Mouse (Mus musculus) midbrain, embryonic 16.5 days (tissue): Measurements from ENCODE around the gene Sdf4. TPM values are rescaled to one million over a fixed set of nuclear protein-coding genes. Genes with fewer than 3 reads are reported as not detected.

Source experiments
- ATAC-seq: fragments of 200-750 bp; cut with Nextera tagmentation; 2 replicates; pipeline ENCODE4 v1.8.0; 2017; ENCODE audit warnings: moderate TSS enrichment
- H3K27ac ChIP-seq: fragments of 300-500 bp; sonication (generic); 2 replicates; pipeline ENCODE4 v1.5.1; 2014; ENCODE audit warnings: mild to moderate bottlenecking, low read length, mixed read lengths
- H3K27me3 ChIP-seq: fragments of 300-500 bp; sonication (generic); 2 replicates; pipeline ENCODE4 v1.6.1; 2014; ENCODE audit warnings: low read depth, low read length, mixed read lengths; ENCODE audit not compliant: control insufficient read depth, insufficient read depth
- H3K36me3 ChIP-seq: fragments of 300-500 bp; sonication (generic); 2 replicates; pipeline ENCODE4 v1.6.1; 2014; ENCODE audit warnings: mild to moderate bottlenecking, low read length, moderate library complexity, mixed read lengths; ENCODE audit not compliant: control insufficient read depth, insufficient read depth
- H3K4me1 ChIP-seq: fragments of 300-500 bp; sonication (generic); 2 replicates; pipeline ENCODE4 v1.6.1; 2014; ENCODE audit warnings: mild to moderate bottlenecking, low read length, mixed read lengths; ENCODE audit not compliant: control insufficient read depth, insufficient read depth
- H3K4me2 ChIP-seq: fragments of 300-500 bp; sonication (generic); 2 replicates; pipeline ENCODE4 v1.6.1; 2014; ENCODE audit warnings: mild to moderate bottlenecking, low read length, mixed read lengths
- H3K4me3 ChIP-seq: fragments of 300-500 bp; sonication (generic); 2 replicates; pipeline ENCODE4 v1.5.1; 2014; ENCODE audit warnings: low read depth, mild to moderate bottlenecking, low read length, moderate library complexity, mixed read lengths
- H3K9ac ChIP-seq: fragments of 300-500 bp; sonication (generic); 2 replicates; pipeline ENCODE4 v1.6.1; 2014; ENCODE audit warnings: low read depth, low read length, mixed read lengths
- H3K9me3 ChIP-seq: fragments of 300-500 bp; sonication (generic); replicated peaks from 2 replicates; pipeline ENCODE4 v1.6.1; 2014; ENCODE audit warnings: mild to moderate bottlenecking, low read length, mixed read lengths; ENCODE audit not compliant: control insufficient read depth, poor library complexity, severe bottlenecking
- WGBS: fragments of 180-500 bp; shearing (Covaris S2); extraction: QIAGEN DNeasy Blood & Tissue Kit; methylation state at CpG from one replicate; pipeline ENCODE4 v1.1.7; 2014; 5-methylcytosine and 5-hydroxymethylcytosine counted together
- polyA plus RNA-seq: library from polyadenylated mRNA; unstranded; fragments of >200 nt; fragmentation: Nextera tagmentation; extraction: Ambion mirVana; gene quantifications from 2 replicates; pipeline ENCODE4 v1.2.1, GENCODE M21; 2015

The Sdf4 gene
- polyA plus RNA-seq, 1 experiment from 2014 or later: 114 TPM

DNA sequence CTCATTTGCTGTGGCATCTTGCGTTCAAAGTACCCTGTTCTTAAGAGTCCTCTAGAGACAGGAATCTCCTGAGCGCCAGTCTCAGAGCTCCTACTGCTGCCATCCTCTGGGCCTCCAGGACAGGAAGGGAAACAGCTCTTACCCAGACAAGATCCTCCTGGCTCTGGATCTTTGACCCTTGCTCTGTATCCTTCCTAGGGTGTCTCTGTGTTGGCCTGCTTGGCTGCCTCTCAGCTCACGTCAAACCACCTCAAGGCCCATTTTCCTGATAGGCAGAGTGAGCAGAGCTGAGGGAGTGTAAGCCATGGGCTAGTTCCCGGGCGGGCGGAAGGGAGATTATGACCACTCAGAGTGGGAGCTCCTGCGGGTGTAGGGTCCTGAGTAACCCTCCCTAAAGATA is 29.6 kb upstream of the Sdf4 start:
- Histone ChIP-seq H3K9ac (no peak overlapping the region), H3K9me3 (no peaks in the 10 kb centered on the region), H3K4me3 (no peak overlapping the region), H3K4me2 (no peak overlapping the region; the same call in 1 of the 2 replicates), H3K27me3 (no peaks in the 10 kb centered on the region), H3K27ac (no peak overlapping the region), H3K36me3 (peaks cover 8% of the 10 kb centered on the region), H3K4me1 (peaks cover 7% of the 10 kb centered on the region; the same call in 1 of the 2 replicates)
- WGBS: 43% methylated on average over 7 of the region's 7 CpGs
- no peak for ATAC-seq

DNA sequence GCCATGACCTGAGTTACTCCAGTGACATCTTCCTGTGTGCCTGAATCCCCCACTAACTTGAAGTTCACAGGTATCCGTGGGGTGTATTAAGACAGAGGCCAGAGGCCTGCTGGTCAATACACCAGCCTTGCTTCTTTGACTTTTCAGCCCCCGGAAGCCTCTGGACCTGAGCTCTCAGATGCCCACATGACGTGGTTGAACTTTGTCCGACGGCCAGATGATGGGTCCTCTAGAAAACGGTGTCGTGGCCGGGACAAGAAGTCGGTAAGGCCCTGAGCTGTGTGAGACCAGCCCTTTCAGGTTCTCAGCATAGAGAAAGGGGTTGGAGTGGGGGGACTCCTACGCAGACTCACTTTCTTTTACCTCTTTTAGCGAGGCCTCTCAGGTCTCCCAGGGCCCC is 28.3 kb upstream of the Sdf4 start:
- Histone ChIP-seq H3K36me3 (peaks cover 3% of the 10 kb centered on the region; the same call in 1 of the 2 replicates), H3K4me3 (no peak overlapping the region), H3K4me1 (peaks cover 7% of the 10 kb centered on the region; the same call in 1 of the 2 replicates), H3K9ac (no peak overlapping the region), H3K27ac (no peak overlapping the region), H3K4me2 (no peak overlapping the region), H3K9me3 (no peaks in the 10 kb centered on the region), H3K27me3 (no peaks in the 10 kb centered on the region)
- WGBS: 93% methylated on average over 11 of the region's 11 CpGs
- no peak for ATAC-seq

DNA sequence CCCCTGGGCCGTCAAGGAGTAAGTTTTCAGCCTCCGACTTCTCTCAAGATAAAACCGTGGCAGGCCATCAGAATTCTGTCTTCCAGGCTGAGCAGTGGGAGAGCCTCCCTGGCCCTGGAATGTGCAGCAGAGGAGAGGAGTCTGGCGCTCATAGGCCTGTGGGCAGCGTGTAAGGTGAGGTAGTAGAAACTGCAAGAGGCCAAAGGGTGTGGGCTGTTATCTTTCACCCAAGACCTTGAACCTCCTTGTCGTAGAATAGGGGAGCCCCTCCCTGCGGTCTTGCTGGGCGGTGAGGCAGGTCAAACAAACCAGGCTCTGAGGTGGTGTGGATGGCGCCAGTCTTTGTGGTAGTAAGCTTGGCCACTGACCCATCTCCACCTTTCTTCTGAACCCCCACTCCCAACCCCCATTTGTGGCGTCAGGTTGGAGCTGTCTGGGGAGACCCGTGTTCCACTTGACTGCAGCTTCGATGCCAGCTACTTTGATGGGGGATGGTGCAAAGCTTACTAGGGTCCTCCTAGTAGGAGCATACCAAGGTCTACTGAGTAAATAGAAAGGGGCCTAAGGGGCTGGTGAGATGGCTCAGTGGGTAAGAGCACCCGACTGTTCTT is 23.5 kb upstream of the Sdf4 start:
- 91% methylated on average over 13 of the region's 13 CpGs for WGBS
- Histone ChIP-seq H3K27me3 (no peaks in the 10 kb centered on the region), H3K36me3 (peaks cover 3% of the 10 kb centered on the region; the same call in 1 of the 2 replicates), H3K9me3 (no peaks in the 10 kb centered on the region), H3K4me3 (no peak overlapping the region), H3K27ac (no peak overlapping the region), H3K4me1 (no peaks in the 10 kb centered on the region), H3K9ac (no peak overlapping the region), H3K4me2 (no peak overlapping the region)
- no peak for ATAC-seq

DNA sequence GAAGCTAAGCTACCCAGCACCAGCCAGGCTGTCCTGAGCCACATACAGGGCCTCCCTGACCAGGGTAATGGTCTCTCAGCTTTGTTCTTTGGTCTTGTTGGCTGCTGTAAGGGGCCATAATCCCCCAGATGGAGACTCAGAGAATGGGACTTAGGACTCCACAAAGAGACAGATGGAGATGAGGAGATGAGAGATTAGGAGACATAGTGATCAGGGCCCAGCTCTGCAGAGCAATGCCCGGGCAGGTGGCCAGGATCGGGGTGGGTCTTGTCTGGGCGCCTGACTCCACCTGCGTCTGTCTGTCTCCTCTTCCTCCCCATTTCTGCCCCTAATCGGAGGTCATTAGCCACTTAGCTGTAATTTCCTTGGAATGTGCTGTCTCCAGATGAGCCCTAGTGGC is 22.4 kb upstream of the Sdf4 start:
- no peaks in the 10 kb centered on the region for H3K27me3 ChIP-seq
- ATAC-seq: no peak

DNA sequence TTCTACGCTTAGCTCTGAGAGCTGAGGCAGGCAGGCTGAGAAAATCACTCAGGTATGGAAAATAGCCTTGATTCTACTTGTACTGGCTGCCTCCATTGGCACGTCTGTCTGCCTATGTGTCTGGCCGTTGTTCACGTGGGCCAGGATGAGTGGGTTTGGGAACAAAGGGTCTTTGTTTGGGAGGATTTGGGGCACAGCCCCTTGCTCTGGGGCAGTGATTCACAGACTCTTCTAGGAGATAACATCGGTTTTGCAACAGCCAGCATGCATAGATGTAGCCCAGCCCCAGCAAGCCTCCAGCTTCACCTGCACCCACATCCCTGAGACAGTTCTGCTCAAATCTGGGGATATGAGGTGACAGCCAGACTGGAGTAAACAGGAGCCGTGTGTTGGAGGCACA is 20.0 kb upstream of the Sdf4 start:
- 38% methylated on average over 6 of the region's 6 CpGs for WGBS
- Histone ChIP-seq H3K4me1 (no peaks in the 10 kb centered on the region), H3K9me3 (no peaks in the 10 kb centered on the region), H3K27me3 (no peaks in the 10 kb centered on the region), H3K27ac (no peak overlapping the region), H3K9ac (no peak overlapping the region), H3K4me2 (no peak overlapping the region), H3K4me3 (no peak overlapping the region), H3K36me3 (no peaks in the 10 kb centered on the region)
- no peak for ATAC-seq

More for the DNA sequence above, 22.4 kb upstream of the Sdf4 start:
- Histone ChIP-seq H3K4me1 (no peaks in the 10 kb centered on the region), H3K36me3 (peaks cover under 1% of the 10 kb centered on the region; the same call in 1 of the 2 replicates), H3K4me2 (no peak overlapping the region), H3K4me3 (no peak overlapping the region), H3K9me3 (no peaks in the 10 kb centered on the region), H3K27ac (no peak overlapping the region), H3K9ac (no peak overlapping the region)
- whole genome bisulfite sequencing: 87% methylated on average over 5 of the region's 5 CpGs

DNA sequence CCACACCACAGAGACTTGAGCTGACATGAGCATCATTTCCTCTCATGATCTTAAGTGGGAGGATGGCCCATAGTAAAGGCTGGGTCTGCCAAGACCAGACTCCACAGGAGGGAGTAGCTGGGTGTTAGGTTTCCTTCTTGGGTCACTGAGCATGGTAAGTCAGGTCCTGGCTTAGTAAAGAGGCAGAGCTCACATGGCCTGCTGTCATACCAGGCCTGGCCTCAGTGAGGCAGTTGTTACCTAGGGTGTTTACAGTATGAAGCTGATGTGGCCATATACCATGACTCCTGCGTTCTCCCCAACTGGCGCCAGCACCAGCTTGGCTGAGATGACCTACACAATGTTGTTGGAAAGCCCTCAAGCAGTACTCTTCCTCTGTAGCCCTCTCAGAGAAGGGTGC is 19.4 kb upstream of the Sdf4 start:
- no peaks in the 10 kb centered on the region for H3K36me3 ChIP-seq
- H3K9ac ChIP-seq: no peak overlapping the region
- no peak overlapping the region for H3K27ac ChIP-seq
- H3K4me3 ChIP-seq: no peak overlapping the region
- H3K9me3 ChIP-seq: no peaks in the 10 kb centered on the region
- ATAC-seq: no peak
- no peaks in the 10 kb centered on the region for H3K27me3 ChIP-seq
- H3K4me1 ChIP-seq: no peaks in the 10 kb centered on the region
- no peak overlapping the region for H3K4me2 ChIP-seq
- 90% methylated on average over 2 of the region's 2 CpGs for WGBS

DNA sequence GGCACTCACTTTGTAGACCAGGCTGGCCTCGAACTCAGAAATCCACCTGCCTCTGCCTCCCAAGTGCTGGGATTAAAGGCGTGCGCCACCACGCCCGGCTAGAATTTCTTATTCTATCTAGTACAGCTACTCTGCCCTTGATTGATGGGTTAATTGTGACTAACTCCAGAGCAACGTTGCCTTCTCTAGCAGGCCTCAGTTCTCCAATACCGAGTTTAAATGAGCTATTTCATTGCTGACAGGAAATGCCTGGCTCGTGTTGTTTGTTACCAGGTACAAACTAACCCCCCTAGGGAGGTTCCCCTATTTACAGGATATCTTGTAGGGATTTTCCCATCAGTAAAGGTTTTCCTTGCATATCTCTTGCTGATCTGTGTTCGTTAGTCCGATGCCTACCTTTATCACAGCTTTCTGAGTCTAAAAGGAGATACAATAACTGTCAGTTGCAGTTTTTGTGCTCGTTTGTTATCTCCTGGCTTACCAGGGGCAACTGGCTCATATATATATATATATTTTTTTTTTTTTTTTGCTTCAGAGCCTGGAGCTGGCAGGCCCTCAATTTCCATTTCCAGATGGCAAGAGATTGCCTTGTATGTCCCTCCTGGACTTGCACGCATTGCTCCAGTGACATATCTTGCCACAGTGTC is 11.1 kb upstream of the Sdf4 start:
- H3K4me3 ChIP-seq: no peak overlapping the region
- no peaks in the 10 kb centered on the region for H3K36me3 ChIP-seq
- H3K27ac ChIP-seq: no peak overlapping the region
- no peak overlapping the region for H3K9ac ChIP-seq
- no peak overlapping the region for H3K4me2 ChIP-seq
- H3K9me3 ChIP-seq: no peaks in the 10 kb centered on the region
- H3K4me1 ChIP-seq: no peaks in the 10 kb centered on the region
- WGBS: 76% methylated on average over 11 of the region's 12 CpGs
- no peak for ATAC-seq
- no peaks in the 10 kb centered on the region for H3K27me3 ChIP-seq

DNA sequence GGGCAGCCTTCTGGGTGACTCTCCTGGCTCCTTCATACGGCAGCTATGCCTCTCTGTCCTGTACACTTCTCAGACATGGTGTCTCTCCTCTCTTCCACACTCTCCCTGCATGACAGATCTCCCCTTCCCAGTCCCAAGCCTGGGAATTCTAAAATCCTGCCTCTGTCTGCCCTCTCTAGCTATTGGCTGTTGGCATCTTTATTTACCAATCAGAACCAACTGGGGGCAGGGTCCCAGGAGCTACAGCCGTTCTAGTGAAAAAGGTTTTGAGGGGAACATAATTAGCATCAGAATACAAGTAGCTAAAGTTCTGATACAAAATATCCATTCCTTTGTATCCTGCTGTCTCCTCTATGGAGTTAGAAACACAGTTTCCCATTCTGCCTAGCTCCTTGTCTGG is 8.9 kb upstream of the Sdf4 start:
- Histone ChIP-seq H3K27me3 (no peaks in the 10 kb centered on the region), H3K9ac (0 out of 2 replicates have a peak overlapping the region, but pooled peaks have one; percentile 14), H3K4me1 (no peaks in the 10 kb centered on the region), H3K27ac (no peak overlapping the region), H3K9me3 (no peaks in the 10 kb centered on the region), H3K4me3 (no peak overlapping the region), H3K4me2 (no peak overlapping the region), H3K36me3 (no peaks in the 10 kb centered on the region)
- 14% methylated on average over 2 of the region's 2 CpGs for WGBS
- no peak for ATAC-seq

DNA sequence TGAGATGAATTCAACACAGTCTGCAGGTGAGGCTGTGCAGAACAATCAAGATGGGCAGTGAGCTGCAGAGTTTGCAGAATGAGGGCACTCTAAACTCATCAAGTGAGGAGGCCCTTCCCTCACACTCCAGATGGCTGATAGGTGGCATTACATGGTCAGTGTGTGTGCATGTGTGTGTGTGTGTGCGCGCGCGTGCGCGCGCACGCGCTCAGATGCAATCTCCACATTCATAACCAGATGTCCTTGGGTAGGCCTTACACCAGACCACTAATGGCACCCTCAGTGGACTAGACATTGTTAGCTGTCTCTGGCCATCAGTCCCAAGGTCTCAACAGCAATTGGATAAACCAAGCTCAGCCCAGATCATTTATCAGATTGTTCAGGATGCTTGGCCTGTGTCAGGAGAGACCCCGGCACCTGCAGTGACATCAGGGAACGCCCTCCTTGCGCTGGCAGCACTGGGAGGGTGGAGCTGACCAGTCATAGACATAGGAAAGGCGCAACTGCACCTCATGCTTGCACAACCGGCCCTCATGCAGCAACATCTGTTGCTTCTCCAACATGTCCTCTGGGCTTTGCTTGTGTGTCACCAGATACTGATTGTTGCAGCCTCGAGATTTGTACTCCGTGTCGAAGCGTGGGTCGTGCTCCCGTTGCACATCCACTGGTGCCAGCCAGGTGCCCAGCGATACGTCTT is 1.3 kb upstream of the Sdf4 start:
- Histone ChIP-seq H3K9me3 (no peaks in the 10 kb centered on the region), H3K9ac (peak overlapping the region; percentile 78), H3K4me2 (peak overlapping the region; percentile 98), H3K27ac (peak overlapping the region; percentile 95), H3K36me3 (no peaks in the 10 kb centered on the region; the same call in 1 of the 2 replicates), H3K4me1 (peaks cover 30% of the 10 kb centered on the region), H3K27me3 (no peaks in the 10 kb centered on the region), H3K4me3 (peak overlapping the region; percentile 67)
- ATAC-seq: peak; percentile 0; the same call in 1 of the 2 replicates
- WGBS: 87% methylated on average over 22 of the region's 22 CpGs
